Mouse (Mus musculus) right cerebral cortex, postnatal 25 days (tissue): ENCODE results near the gene Nfatc3.

Experiments used
- DNase-seq: peaks from one replicate; pipeline ENCODE4 v3.0.0; 2022

The Nfatc3 gene

GRCm38 (mm10) chr8:106149025-106149424 is 90.4 kb downstream of the Nfatc3 start:
- no peak for DNase-seq

DNA sequence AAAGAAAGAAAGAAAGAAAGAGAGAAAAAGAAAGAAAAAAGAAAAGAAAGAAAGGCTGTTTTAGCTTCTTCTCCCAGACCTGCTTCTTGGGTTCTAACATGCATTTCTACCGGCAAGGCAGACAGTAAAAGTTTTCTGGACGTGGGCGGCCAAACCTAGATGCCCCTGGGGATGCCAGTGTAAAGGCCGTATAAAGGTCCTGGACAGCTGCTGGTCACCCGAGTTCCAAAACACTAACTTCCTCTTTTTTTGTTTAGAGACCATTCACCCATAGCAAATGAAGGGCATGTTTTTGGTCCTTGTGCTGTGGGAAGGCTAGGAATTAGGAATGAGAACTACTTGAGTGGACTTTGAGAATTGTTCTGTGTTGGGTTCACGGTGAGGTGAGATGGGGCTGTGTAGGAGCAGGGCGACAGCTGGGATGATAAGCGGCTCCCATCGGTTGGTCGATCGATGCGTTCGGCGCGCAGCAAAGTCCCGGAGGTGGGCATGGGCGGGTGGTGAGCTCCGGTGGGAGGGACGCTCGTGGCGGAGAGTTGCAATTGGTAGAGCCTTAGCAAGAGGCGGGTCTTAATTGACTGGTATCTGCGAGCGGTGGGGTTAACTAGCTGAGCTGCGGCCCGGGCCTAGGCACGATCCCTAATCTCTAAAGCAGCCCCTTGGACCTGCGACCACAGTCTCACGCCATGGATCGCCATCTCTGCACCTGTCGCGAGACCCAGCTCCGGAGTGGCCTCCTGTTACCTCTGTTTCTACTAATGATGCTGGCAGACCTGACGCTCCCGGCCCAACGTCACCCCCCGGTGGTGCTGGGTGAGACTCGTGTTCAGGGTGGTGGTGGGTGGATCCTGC is 91.4 kb downstream of the Nfatc3 start, which contains the start of gene Pla2g15:
Gene Pla2g15 (plus strand): TSS at position 599 of the 852 bp plus-strand sequence.
- peak; percentile 93 for DNase-seq

GRCm38 (mm10) chr8:106150653-106151000 is 92.0 kb downstream of the Nfatc3 start:
- no peak for DNase-seq

- no peak for DNase-seq
Measured at GRCm38 (mm10) chr8:106151041-106151440, 92.4 kb downstream of the Nfatc3 start.

DNA sequence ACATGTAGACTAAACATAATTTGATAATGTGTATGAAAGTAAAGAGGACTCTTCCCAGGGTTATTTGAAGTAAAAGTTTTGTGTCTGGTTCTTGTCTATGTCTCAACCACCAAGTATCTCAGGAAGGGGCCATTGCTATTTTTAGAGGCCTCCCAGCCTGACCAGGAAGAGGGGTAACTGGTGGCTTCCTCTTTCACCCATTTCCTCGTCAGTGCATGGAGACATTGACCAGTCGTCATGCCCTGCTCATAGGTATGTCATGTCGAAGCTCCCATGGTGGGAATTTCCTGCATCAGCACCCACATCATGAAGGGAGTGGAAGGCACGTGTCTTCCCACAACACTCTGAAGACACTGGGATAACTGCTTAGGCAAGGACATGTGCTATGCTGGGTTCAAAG is 94.2 kb downstream of the Nfatc3 start:
- no peak for DNase-seq

GRCm38 (mm10) chr8:106157419-106157818 is 98.8 kb downstream of the Nfatc3 start:
- DNase-seq: no peak

DNA sequence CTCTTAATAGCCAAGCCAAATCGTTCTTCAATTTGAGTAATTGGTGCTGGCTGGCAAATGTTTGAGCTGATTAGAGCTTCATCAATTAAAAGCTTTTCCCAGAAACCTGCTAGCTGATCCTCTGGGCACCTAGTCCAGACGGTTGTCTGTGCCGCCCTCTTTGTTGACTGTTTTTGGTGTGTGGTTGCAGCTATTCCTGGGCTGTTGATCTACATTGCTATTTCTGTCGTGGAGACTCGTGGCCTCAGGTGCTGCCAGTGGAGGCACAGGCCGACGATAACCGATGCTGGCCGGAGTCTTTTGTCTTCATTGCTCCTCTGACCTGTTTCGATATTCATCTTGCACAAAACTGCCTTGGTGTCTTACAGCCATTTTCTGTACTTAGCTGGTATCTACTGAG is 99.7 kb downstream of the Nfatc3 start:
- DNase-seq: no peak

- DNase-seq: no peak
Measured at GRCm38 (mm10) chr8:106159876-106160275, 101.2 kb downstream of the Nfatc3 start.

DNA sequence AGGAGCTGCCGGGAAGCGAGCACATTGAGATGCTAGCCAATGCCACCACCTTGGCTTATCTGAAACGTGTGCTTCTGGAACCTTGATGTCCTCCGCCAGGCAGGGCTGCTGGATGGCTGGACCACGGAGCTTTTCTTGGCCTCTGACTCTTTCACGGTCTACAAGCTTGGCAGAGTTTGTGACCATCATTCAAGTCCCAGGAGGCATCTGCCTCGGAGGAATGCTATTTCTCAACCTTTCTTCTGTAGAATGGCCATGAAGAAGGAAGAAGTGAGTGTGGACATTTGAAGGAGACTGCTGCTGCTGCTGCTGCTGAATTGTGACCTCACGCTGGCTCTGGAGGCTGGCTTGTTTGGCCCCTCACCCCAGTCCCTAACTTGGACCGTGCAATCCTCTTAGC is 104.6 kb downstream of the Nfatc3 start:
- DNase-seq: no peak

DNA sequence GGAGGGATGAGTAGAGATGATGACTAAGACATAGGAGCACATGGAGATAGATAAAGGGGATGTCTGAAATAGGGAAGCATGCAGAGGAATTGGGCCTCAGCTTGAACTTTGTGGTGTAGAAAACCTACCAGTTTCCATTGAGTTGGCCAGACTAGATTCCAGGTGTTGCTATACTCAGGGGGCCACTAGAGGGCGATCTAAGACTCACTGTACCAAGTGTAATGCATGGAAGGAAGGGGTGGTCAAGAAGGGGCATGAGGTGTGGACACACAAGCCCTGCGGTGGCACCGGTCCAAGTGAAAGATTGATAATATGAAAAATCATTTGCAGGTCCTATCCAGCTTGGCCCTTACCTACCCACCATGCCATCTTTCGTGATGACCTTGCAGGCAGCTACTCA is 106.8 kb downstream of the Nfatc3 start:
- DNase-seq: peak; percentile 59

- peak; percentile 93 for DNase-seq
Measured at GRCm38 (mm10) chr8:106168356-106169016, 109.8 kb downstream of the Nfatc3 start, which contains the start of gene Slc7a6. TSS of gene Slc7a6 (plus strand) at chr8:106168857.

DNA sequence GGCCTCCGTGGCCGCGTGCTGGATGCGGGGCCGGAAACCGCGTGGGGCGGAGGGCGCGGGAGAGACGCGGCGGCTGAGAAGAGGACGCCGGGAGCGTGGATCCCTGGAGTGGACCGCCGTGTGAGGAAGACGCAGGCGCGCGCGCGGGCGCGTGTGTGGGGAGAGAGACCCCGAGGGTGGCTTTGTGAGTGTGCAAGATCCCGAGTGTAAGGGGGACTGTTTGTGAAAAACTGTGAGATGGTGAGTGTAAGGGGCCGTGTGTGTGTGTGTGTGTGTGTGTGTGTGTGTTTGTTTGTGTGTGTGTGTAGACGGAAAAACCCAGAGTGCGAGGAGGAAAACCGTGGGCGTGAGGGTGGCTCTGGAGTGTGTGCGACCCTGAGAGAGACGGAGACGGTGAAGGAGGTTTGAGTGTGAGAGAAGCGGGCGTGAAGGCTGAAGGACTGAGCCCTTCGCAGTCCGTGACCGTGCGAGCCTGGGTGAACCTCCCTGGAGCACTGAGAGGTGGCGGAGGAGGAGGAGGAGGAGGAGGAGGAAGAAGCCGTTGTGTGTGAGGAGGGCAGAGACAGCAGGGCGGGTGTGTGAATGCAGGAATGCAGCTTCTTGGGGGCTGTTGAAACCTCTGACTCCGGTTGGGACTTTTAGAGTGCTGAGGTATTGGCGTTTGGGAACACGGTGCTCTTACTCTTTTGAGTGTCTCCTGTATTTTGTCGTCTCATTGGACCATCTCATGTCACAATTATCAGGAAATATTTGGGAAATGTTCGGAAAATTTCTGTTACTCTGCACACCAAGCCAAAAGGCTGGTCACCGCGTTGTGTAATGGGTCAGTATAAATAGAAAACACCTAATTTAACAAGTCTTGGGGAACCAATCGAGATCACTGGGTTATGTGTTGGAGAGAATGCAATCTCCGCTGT is 110.6 kb downstream of the Nfatc3 start:
- DNase-seq: no peak

DNA sequence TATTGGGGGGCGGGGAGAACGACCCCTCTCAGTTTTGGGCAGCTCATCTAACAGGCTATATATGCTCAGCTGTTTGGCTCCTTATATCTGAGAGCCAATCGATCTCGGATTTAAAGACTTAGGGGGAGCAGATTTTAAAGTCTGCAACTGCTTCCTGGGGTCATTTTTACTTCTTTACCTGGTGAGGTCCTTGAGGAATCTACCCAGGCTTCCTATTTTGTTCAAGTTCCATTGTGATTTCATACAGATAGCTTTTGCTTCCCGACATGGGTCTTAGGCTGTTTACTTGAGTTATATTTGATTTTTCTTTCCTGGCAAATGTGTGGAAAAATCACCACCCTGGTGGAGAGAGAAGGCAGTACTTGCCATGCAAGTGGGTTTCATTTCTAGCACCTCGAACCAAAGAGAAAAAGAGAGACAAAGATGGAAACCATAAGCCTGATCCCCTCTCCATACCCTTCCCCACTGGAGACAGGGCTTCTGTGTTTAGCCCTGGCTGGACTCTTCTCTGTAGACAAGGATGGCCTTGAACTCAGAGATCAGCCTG is 111.4 kb downstream of the Nfatc3 start:
- DNase-seq: no peak

- no peak for DNase-seq
Measured at GRCm38 (mm10) chr8:106173566-106173965, 114.9 kb downstream of the Nfatc3 start.

DNA sequence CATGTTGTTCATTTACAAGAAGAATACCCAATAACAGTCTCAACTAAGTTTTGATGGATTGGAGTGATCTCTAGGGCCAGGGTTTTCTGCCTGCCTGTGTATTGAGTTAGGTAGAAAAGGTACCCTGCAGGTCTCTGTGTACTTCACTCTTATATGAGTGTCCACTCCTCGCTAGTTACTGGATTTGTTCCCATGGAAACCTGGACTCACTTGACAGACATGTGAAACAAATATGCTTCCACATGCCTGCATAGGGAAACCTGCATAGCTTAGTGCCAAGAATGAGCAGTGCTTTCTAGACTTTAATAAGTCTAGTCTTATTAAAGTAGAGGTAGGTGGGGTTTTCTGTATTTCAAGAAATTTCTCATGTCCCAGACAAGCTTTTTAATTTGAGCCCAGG is 118.3 kb downstream of the Nfatc3 start:
- no peak for DNase-seq

DNA sequence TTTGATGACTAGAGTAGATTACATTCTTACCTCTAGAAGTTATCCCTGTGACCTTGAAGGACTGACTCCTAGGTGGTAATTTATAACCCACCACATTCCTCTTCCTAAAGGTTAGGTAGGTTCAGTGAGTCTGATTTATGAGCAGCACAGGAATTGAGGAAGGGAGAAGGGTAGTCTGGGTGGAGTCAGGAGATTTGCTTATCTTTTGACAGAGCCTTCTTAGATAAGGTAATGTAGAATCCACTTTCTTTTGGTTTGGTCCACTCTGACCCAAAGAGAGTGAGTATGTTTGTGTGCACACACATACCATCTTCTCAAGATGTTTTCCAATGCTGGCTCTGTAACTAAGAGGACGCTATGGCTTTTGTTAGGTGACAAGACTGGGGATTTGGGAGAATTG is 119.0 kb downstream of the Nfatc3 start:
- DNase-seq: no peak

- DNase-seq: no peak
Measured at GRCm38 (mm10) chr8:106178428-106178827, 119.8 kb downstream of the Nfatc3 start.
